Mouse (Mus musculus) bone marrow, adult 2 months (tissue): ENCODE data around the gene Ubash3b.

ENCODE experiments used
- CTCF ChIP-seq: fragments of 200-500 bp; IDR thresholded peaks from 2 replicates; pipeline ENCODE4 v1.5.1; 2011; ENCODE audit warnings: low read length, control low read depth; ENCODE audit not compliant: control insufficient read depth, insufficient read depth
- POLR2A ChIP-seq: fragments of 200-500 bp; IDR thresholded peaks from 2 replicates; pipeline ENCODE4 v1.6.1; 2011; ENCODE audit warnings: low read depth, mild to moderate bottlenecking, control low read depth, low read length, borderline replicate concordance; ENCODE audit not compliant: control insufficient read depth

DNA sequence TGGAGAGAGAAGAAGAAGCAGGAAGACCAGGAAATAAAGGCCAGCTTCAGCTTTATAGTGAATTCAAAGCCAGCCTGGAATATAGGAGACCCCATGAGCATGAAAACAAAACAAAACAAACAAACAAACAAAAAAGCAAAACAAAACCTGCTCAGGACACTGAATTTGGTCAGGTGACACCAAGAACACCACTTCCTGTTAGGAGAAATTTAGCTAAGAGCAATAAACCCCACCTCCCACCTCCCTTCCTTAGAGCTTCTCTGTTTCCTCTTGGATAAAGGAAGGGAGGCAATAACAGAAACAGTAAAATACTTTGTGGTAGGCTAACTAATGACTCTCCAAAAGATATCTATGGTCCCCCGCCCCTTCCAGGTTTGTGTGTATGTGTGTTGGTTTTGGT, 7.5 kb downstream of the Ubash3b start:
- TF ChIP-seq CTCF (no peak), POLR2A (no peak)
